Mouse (Mus musculus): Measurements from ENCODE around the gene Klf12. TPM values are rescaled to one million over a fixed set of nuclear protein-coding genes. Genes with fewer than 3 reads are reported as not detected.

The Klf12 gene
- polyA plus RNA-seq, 1 experiment from 2014 or later: 26.7 TPM

DNA sequence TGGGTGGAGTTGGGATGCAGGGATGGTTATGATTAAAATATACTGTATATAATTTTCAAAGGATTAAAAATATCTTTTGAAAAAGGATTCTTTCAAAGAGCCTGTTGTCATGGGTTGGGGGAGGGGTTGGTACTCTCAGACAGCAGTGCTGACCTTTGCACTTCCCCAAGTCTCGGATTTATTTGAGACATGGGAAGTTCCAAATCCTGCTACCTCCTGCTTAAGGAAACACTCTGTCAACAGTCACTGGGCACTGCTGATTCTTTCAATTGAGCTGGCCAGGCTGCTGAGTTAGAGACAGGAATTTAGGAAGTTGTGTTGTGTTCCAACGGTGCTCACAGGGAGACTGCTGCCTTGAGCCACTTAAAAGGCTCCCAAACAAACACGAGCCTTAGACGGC is 60.3 kb downstream of the Klf12 start:
- no peaks in the 10 kb centered on the region for H3K27me3 ChIP-seq (ENCODE audit: low read depth, poor library complexity, severe bottlenecking)
- H3K36me3 ChIP-seq: peaks cover under 1% of the 10 kb centered on the region; the same call in 1 of the 2 replicates
- no peaks in the 10 kb centered on the region for H3K9me3 ChIP-seq (replicated peaks)
- WGBS: 61% methylated on average over 4 of the region's 4 CpGs
- no peak overlapping the region for H3K4me3 ChIP-seq
- no peak overlapping the region for H3K27ac ChIP-seq
- peaks cover 30% of the 10 kb centered on the region for H3K4me1 ChIP-seq
- no peak for DNase-seq (ENCODE audit: low spot score)

DNA sequence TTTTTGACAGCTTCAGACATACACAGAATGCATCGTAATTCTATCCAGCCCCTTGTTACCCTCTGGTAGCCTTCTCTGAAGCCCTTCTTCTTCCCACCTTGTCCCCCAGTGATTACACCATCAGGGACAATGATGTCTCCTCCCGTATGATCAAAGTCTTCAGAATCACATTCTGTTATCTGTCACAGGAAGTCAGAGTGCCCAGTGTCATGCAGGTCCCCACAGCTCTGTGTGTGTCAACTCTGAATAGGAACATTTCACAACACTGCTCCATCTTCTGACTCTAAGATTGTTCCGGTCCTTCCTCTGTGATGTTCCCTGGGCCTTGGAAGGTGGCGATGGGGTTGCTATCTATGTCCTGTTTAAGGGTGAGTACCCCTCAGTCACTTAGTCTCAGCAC is 62.2 kb downstream of the Klf12 start:
- H3K27me3 ChIP-seq (ENCODE audit: low read depth, poor library complexity, severe bottlenecking): no peaks in the 10 kb centered on the region
- peaks cover 13% of the 10 kb centered on the region for H3K36me3 ChIP-seq
- WGBS: 83% methylated on average over 4 of the region's 4 CpGs
- no peak for DNase-seq (ENCODE audit: low spot score)
- no peak overlapping the region for H3K4me3 ChIP-seq
- peaks cover 30% of the 10 kb centered on the region for H3K4me1 ChIP-seq
- H3K9me3 ChIP-seq (replicated peaks): no peaks in the 10 kb centered on the region
- no peak overlapping the region for H3K27ac ChIP-seq

- Histone ChIP-seq H3K4me3 (no peak overlapping the region), H3K27me3 (ENCODE audit: low read depth, poor library complexity, severe bottlenecking) (no peaks in the 10 kb centered on the region), H3K36me3 (peaks cover 22% of the 10 kb centered on the region), H3K9me3 (replicated peaks) (no peaks in the 10 kb centered on the region), H3K4me1 (peaks cover 18% of the 10 kb centered on the region), H3K27ac (no peak overlapping the region)
- 19% methylated on average over 4 of the region's 4 CpGs for WGBS
- DNase-seq (ENCODE audit: low spot score): no peak
Observed at GRCm38 (mm10) chr14:100215213-100215785, 69.2 kb downstream of the Klf12 start.

GRCm38 (mm10) chr14:100213066-100213465 is 71.4 kb downstream of the Klf12 start:
- H3K36me3 ChIP-seq: peaks cover 17% of the 10 kb centered on the region
- H3K27ac ChIP-seq: no peak overlapping the region
- H3K9me3 ChIP-seq (replicated peaks): no peaks in the 10 kb centered on the region
- H3K4me1 ChIP-seq: peaks cover 16% of the 10 kb centered on the region
- no peak for DNase-seq (ENCODE audit: low spot score)
- H3K4me3 ChIP-seq: no peak overlapping the region
- WGBS: 79% methylated on average over 7 of the region's 7 CpGs
- H3K27me3 ChIP-seq (ENCODE audit: low read depth, poor library complexity, severe bottlenecking): no peaks in the 10 kb centered on the region

- WGBS: 87% methylated on average over 4 of the region's 4 CpGs
- Histone ChIP-seq H3K36me3 (peaks cover 25% of the 10 kb centered on the region; the same call in 1 of the 2 replicates), H3K9me3 (replicated peaks) (no peaks in the 10 kb centered on the region), H3K4me1 (peaks cover 16% of the 10 kb centered on the region), H3K27me3 (ENCODE audit: low read depth, poor library complexity, severe bottlenecking) (no peaks in the 10 kb centered on the region), H3K27ac (no peak overlapping the region), H3K4me3 (no peak overlapping the region)
- no peak for DNase-seq (ENCODE audit: low spot score)
Observed at GRCm38 (mm10) chr14:100211826-100212117, 72.7 kb downstream of the Klf12 start.

DNA sequence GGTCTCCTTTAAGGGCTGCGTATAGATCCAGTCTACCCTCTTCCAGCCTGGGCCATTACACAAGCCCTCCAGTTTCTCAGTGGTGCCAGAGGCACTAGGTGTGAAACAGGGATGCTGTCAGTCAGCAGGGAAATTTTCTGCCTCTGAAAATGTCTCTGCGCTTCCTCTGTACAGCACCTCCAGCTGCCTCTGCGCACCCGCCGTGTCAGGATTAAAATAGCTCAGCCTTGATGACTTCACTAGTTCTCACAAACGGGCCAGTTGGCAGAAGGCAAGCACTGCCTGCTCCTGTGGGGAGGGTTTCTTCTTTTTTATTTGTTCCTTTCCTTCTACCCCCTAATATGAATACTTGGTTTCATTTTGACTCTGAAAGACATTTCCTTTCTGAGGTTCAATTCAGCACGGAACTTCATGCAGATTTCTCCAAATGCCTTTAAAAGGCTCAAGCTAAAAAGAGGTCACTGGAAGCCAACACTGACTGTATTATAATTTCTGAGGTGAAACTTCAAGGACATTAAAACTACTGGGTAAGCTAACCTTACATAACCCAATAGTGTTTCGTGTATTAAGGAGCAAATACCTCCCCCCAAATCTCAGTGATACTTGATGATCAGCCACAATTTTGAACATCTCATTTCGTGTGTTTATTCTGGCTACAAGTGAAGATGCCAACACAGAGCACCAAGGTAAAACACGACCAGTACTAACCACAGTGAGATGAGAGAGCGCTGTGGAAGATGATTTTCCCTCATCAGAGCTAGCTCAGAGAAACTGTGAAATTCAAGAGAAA is 73.2 kb downstream of the Klf12 start:
- Histone ChIP-seq H3K9me3 (replicated peaks) (no peaks in the 10 kb centered on the region), H3K36me3 (peaks cover 29% of the 10 kb centered on the region; the same call in 1 of the 2 replicates), H3K27me3 (ENCODE audit: low read depth, poor library complexity, severe bottlenecking) (no peaks in the 10 kb centered on the region), H3K27ac (no peak overlapping the region), H3K4me3 (no peak overlapping the region), H3K4me1 (peaks cover 13% of the 10 kb centered on the region)
- no peak for DNase-seq (ENCODE audit: low spot score)
- WGBS: 71% methylated on average over 11 of the region's 11 CpGs

GRCm38 (mm10) chr14:100209814-100210419 is 74.6 kb downstream of the Klf12 start:
- Histone ChIP-seq H3K36me3 (peaks cover 31% of the 10 kb centered on the region; the same call in 1 of the 2 replicates), H3K4me1 (peaks cover 7% of the 10 kb centered on the region; the same call in 1 of the 2 replicates), H3K9me3 (replicated peaks) (no peaks in the 10 kb centered on the region), H3K4me3 (no peak overlapping the region), H3K27me3 (ENCODE audit: low read depth, poor library complexity, severe bottlenecking) (no peaks in the 10 kb centered on the region), H3K27ac (no peak overlapping the region)
- 38% methylated on average over 12 of the region's 12 CpGs for WGBS
- DNase-seq (ENCODE audit: low spot score): no peak

GRCm38 (mm10) chr14:100207081-100207480 is 77.4 kb downstream of the Klf12 start:
- 94% methylated on average over 3 of the region's 3 CpGs for WGBS
- H3K4me3 ChIP-seq: no peak overlapping the region
- no peak for DNase-seq (ENCODE audit: low spot score)
- H3K27ac ChIP-seq: no peak overlapping the region
- no peaks in the 10 kb centered on the region for H3K9me3 ChIP-seq (replicated peaks)
- no peaks in the 10 kb centered on the region for H3K27me3 ChIP-seq (ENCODE audit: low read depth, poor library complexity, severe bottlenecking)
- H3K36me3 ChIP-seq: peaks cover 28% of the 10 kb centered on the region; the same call in 1 of the 2 replicates
- H3K4me1 ChIP-seq: peaks cover 10% of the 10 kb centered on the region; the same call in 1 of the 2 replicates

DNA sequence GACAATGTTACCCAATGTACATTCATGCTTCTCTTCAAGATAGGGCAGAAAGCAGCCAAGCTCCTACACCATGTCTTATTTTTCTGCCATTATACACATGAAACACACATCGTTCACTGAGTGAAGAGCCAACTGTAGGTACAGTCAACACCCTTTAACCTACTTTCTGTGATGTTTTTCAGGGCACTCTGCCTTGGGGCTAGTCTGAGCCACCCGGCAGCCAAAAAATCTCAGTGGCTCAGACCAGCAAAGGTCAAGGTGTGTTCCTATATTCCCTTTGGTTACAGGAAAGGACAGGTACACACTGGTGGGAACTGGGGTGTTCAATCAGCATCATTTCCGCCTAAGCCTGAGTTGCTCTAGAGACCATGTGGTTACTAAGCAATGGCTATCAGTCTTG is 78.3 kb downstream of the Klf12 start:
- H3K4me1 ChIP-seq: peaks cover 10% of the 10 kb centered on the region; the same call in 1 of the 2 replicates
- H3K4me3 ChIP-seq: no peak overlapping the region
- no peaks in the 10 kb centered on the region for H3K9me3 ChIP-seq (replicated peaks)
- H3K27me3 ChIP-seq (ENCODE audit: low read depth, poor library complexity, severe bottlenecking): no peaks in the 10 kb centered on the region
- DNase-seq (ENCODE audit: low spot score): no peak
- H3K36me3 ChIP-seq: peaks cover 33% of the 10 kb centered on the region
- 95% methylated on average over 3 of the region's 3 CpGs for WGBS
- no peak overlapping the region for H3K27ac ChIP-seq

DNA sequence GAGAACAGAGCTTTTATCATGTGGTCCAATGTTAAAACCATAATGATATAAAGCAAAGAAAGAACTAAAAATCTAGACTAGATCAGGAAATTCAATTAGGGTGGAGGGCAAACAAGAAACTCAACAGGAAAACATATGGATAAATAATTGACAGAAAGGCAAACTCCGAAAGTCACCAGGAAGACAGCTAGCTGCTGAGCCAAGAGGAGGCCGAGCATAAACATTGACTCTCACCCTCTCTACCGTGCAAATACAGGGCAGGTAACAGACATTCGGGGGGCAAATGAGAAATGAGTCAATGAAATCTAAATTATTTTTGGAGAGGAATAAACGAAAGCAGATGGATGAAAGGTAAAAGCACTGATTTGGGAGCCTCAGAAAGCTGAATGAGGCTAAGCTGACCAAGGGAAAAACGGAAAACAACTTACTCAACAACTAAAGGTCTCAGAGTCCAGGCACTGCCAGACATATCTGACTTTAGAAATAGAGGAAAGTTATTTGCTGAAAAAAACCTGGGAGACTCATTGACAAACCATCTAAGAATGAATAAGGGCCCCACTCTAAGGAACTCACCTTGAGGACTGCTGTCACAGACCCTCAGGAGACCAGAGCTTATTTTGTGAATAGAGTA is 84.3 kb downstream of the Klf12 start:
- Histone ChIP-seq H3K4me1 (peaks cover 15% of the 10 kb centered on the region), H3K4me3 (no peak overlapping the region), H3K27ac (no peak overlapping the region), H3K27me3 (ENCODE audit: low read depth, poor library complexity, severe bottlenecking) (no peaks in the 10 kb centered on the region), H3K9me3 (replicated peaks) (no peaks in the 10 kb centered on the region), H3K36me3 (peaks cover 30% of the 10 kb centered on the region)
- no peak for DNase-seq (ENCODE audit: low spot score)
- 91% methylated on average over 6 of the region's 6 CpGs for WGBS

DNA sequence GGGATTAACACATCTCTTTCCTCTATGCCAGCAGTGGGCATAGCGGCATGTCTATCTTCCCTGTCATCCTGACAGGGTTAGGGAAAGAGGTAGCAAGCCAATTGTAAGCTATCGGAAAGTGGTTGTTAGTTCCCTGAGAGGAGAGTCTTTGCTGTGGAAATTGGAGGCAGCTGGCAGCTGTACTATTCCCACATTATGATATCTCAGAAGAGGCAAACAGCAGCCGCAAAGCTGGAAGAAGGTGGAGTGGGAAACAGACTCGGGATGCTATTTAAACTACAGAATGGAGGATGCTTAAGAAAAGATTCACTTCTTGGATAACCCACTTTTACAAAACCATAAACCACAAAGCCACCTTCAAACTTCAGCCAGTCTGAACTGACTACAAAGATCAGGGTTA is 85.8 kb downstream of the Klf12 start:
- Histone ChIP-seq H3K27ac (no peak overlapping the region), H3K9me3 (replicated peaks) (no peaks in the 10 kb centered on the region), H3K4me1 (peaks cover 16% of the 10 kb centered on the region), H3K4me3 (no peak overlapping the region), H3K27me3 (ENCODE audit: low read depth, poor library complexity, severe bottlenecking) (no peaks in the 10 kb centered on the region), H3K36me3 (peaks cover 30% of the 10 kb centered on the region)
- 97% methylated on average over 4 of the region's 4 CpGs for WGBS
- no peak for DNase-seq (ENCODE audit: low spot score)

- Histone ChIP-seq H3K27ac (no peak overlapping the region), H3K9me3 (replicated peaks) (no peaks in the 10 kb centered on the region), H3K4me3 (no peak overlapping the region), H3K27me3 (ENCODE audit: low read depth, poor library complexity, severe bottlenecking) (no peaks in the 10 kb centered on the region), H3K4me1 (peaks cover 16% of the 10 kb centered on the region), H3K36me3 (peaks cover 28% of the 10 kb centered on the region)
- DNase-seq (ENCODE audit: low spot score): no peak
- 93% methylated on average over 8 of the region's 8 CpGs for WGBS
Observed at GRCm38 (mm10) chr14:100197199-100197598, 87.3 kb downstream of the Klf12 start.
